Mouse (Mus musculus) CH12.LX (cell line): Measurements from ENCODE around the gene Rrp36. TPM values are rescaled to one million over a fixed set of nuclear protein-coding genes. Genes with fewer than 3 reads are reported as not detected.

Experiments used
- DNase-seq: peaks from one replicate; pipeline ENCODE4 v3.0.0-alpha.2; 2013; ENCODE audit errors: extremely low read depth
- H3K27ac ChIP-seq: 2 replicates; pipeline ENCODE4 v1.5.1; 2012; ENCODE audit warnings: low read depth, mild to moderate bottlenecking, control low read depth, moderate library complexity; ENCODE audit not compliant: insufficient read depth
- H3K27me3 ChIP-seq: replicated peaks from 2 replicates; pipeline ENCODE3; 2012; ENCODE audit warnings: inconsistent platforms
- H3K36me3 ChIP-seq, 2 experiments: replicated peaks in 1 of 2; 2 replicates each; pipeline versions ENCODE3 to v1.6.1; 2012; ENCODE audit warnings: inconsistent platforms in 1 of 2, low read length in 1 of 2, mild to moderate bottlenecking in 1 of 2, mixed read lengths in 1 of 2, moderate library complexity in 1 of 2; ENCODE audit not compliant: control insufficient read depth in 1 of 2, insufficient read depth in 1 of 2
- H3K4me1 ChIP-seq, 2 experiments: 2 replicates each; pipeline ENCODE4 v1.6.1; 2012; ENCODE audit warnings: inconsistent platforms in 1 of 2, moderate library complexity in 1 of 2; ENCODE audit not compliant: insufficient read depth in 2 of 2, control insufficient read depth in 1 of 2
- H3K4me2 ChIP-seq: 2 replicates; pipeline ENCODE4 v1.6.1; 2012; ENCODE audit warnings: low read depth, mild to moderate bottlenecking, control low read depth; ENCODE audit not compliant: poor library complexity, insufficient read depth, severe bottlenecking
- H3K4me3 ChIP-seq, 3 experiments: fragments of 150-350 bp in 1 of 3; sonication (generic) in 1 of 3; replicated peaks in 1 of 3; 2 replicates each; pipeline versions ENCODE3 to v1.5.1; 2011 to 2012; ENCODE audit warnings: low read depth in 2 of 3, low read length in 2 of 3, mild to moderate bottlenecking in 2 of 3, moderate library complexity in 2 of 3, control low read depth in 1 of 3, improper control_type of control experiment in 1 of 3, inconsistent platforms in 1 of 3, mixed read lengths in 1 of 3; ENCODE audit not compliant: poor library complexity in 1 of 3
- H3K79me2 ChIP-seq: replicated peaks from 2 replicates; pipeline ENCODE4 v1.6.1; 2012; ENCODE audit warnings: mild to moderate bottlenecking, moderate library complexity; ENCODE audit not compliant: control insufficient read depth, poor library complexity, insufficient read depth, severe bottlenecking; ENCODE audit errors: extremely low read depth
- H3K9ac ChIP-seq: 2 replicates; pipeline ENCODE4 v1.6.1; 2012; ENCODE audit warnings: low read depth, mild to moderate bottlenecking, control low read depth, moderate library complexity; ENCODE audit not compliant: insufficient read depth
- H3K9me3 ChIP-seq: replicated peaks from 2 replicates; pipeline ENCODE3; 2012; ENCODE audit warnings: low read length, inconsistent platforms, mixed read lengths
- BHLHE40 ChIP-seq: IDR thresholded peaks from 2 replicates; pipeline ENCODE4 v1.6.1; 2011; ENCODE audit warnings: mild to moderate bottlenecking, low read depth, low read length, improper control_type of control experiment
- CHD2 ChIP-seq: IDR thresholded peaks from 2 replicates; pipeline ENCODE4 v1.6.1; 2011; ENCODE audit warnings: low read length, improper control_type of control experiment
- CTCF ChIP-seq, 2 experiments: IDR thresholded peaks in 1 of 2; conservative IDR thresholded peaks in 1 of 2; 2 replicates each; pipeline ENCODE4 v1.5.1; 2011 to 2012; ENCODE audit warnings: low read depth in 2 of 2, low read length in 2 of 2, improper control_type of control experiment in 1 of 2, inconsistent platforms in 1 of 2, mild to moderate bottlenecking in 1 of 2, moderate library complexity in 1 of 2
- E2F4 ChIP-seq: IDR thresholded peaks from 2 replicates; pipeline ENCODE4 v1.6.1; 2011; ENCODE audit warnings: low read depth, low read length, improper control_type of control experiment; ENCODE audit not compliant: insufficient replicate concordance
- ELF1 ChIP-seq: IDR thresholded peaks from 2 replicates; pipeline ENCODE4 v1.6.1; 2014; ENCODE audit warnings: low read depth, mild to moderate bottlenecking, inconsistent platforms, low read length, improper control_type of control experiment
- HCFC1 ChIP-seq: IDR thresholded peaks from 2 replicates; pipeline ENCODE4 v1.6.1; 2012; ENCODE audit warnings: low read depth, mild to moderate bottlenecking, inconsistent platforms, low read length, improper control_type of control experiment
- JUND ChIP-seq: conservative IDR thresholded peaks from 2 replicates; pipeline ENCODE4 v1.6.1; 2011; ENCODE audit warnings: low read depth, low read length, improper control_type of control experiment
- MAFK ChIP-seq: IDR thresholded peaks from 2 replicates; pipeline ENCODE4 v1.6.1; 2011; ENCODE audit warnings: low read length, improper control_type of control experiment; ENCODE audit not compliant: insufficient replicate concordance
- MAX ChIP-seq: IDR thresholded peaks from 2 replicates; pipeline ENCODE4 v1.6.1; 2011; ENCODE audit warnings: low read length, improper control_type of control experiment
- MAZ ChIP-seq: IDR thresholded peaks from 2 replicates; pipeline ENCODE4 v1.6.1; 2012; ENCODE audit warnings: low read depth, mild to moderate bottlenecking, inconsistent platforms, low read length, improper control_type of control experiment, moderate library complexity
- MXI1 ChIP-seq: IDR thresholded peaks from 2 replicates; pipeline ENCODE4 v1.6.1; 2011; ENCODE audit warnings: mild to moderate bottlenecking, low read depth, low read length, improper control_type of control experiment
- NELFE ChIP-seq: IDR thresholded peaks from 2 replicates; pipeline ENCODE4 v1.6.1; 2011; ENCODE audit warnings: low read depth, low read length, improper control_type of control experiment
- RAD21 ChIP-seq: IDR thresholded peaks from 2 replicates; pipeline ENCODE4 v1.6.1; 2011; ENCODE audit warnings: low read depth, mild to moderate bottlenecking, low read length, improper control_type of control experiment, moderate library complexity
- SIN3A ChIP-seq: IDR thresholded peaks from 2 replicates; pipeline ENCODE4 v1.6.1; 2012; ENCODE audit warnings: low read length, improper control_type of control experiment, inconsistent platforms
- SMC3 ChIP-seq: IDR thresholded peaks from 2 replicates; pipeline ENCODE4 v1.6.1; 2011; ENCODE audit warnings: low read depth, low read length, improper control_type of control experiment
- TCF12 ChIP-seq: IDR thresholded peaks from 2 replicates; pipeline ENCODE4 v1.6.1; 2014; ENCODE audit warnings: low read depth, mild to moderate bottlenecking, inconsistent platforms, low read length, improper control_type of control experiment
- ZC3H11A ChIP-seq: IDR thresholded peaks from 2 replicates; pipeline ENCODE4 v1.6.1; 2012; ENCODE audit warnings: low read depth, mild to moderate bottlenecking, inconsistent platforms, low read length, improper control_type of control experiment
- ZKSCAN1 ChIP-seq: IDR thresholded peaks from 2 replicates; pipeline ENCODE4 v1.6.1; 2012; ENCODE audit warnings: low read depth, inconsistent platforms, low read length, improper control_type of control experiment, borderline replicate concordance
- ZMIZ1 ChIP-seq: IDR thresholded peaks from 2 replicates; pipeline ENCODE4 v1.6.1; 2012; ENCODE audit warnings: low read depth, mild to moderate bottlenecking, inconsistent platforms, low read length, improper control_type of control experiment
- dilution Hi-C: fragments of 300-500 bp; cut with MboI; formaldehyde crosslinking; loops from 2 replicates; pipeline ENCODE4 v1.14.3; 2020; ENCODE audit warnings: low sequenced_read_pairs; ENCODE audit not compliant: extremely low pct_unique_long_range_greater_than_20kb, extremely low pct_ligation_motif_present
- in situ Hi-C: fragments of 300-500 bp; cut with MboI; formaldehyde crosslinking; loops from 3 replicates; pipeline ENCODE4 v1.14.3; 2019; ENCODE audit warnings: low sequenced_read_pairs, low pct_ligation_motif_present, low pct_unique_long_range_greater_than_20kb, mixed read lengths
- polyA plus RNA-seq: library from polyadenylated mRNA; unstranded; fragments of >175 nt; gene quantifications from 2 replicates; pipeline ENCODE4 v1.2.1, GENCODE M21; 2012; ENCODE audit warnings: low read depth; ENCODE audit not compliant: insufficient read length
- total RNA-seq, 2 experiments: library from RNA; depleted of rRNA; stranded (reverse); fragments of 300-350 nt in 1 of 2; fragments of >200 nt in 1 of 2; gene quantifications; 2 replicates each; pipeline ENCODE4 v1.2.3; 2012 to 2014

Rrp36 gene
- total and polyA plus RNA-seq, 3 experiments, result 38.1 to 53.6 (median 46.1) TPM

DNA sequence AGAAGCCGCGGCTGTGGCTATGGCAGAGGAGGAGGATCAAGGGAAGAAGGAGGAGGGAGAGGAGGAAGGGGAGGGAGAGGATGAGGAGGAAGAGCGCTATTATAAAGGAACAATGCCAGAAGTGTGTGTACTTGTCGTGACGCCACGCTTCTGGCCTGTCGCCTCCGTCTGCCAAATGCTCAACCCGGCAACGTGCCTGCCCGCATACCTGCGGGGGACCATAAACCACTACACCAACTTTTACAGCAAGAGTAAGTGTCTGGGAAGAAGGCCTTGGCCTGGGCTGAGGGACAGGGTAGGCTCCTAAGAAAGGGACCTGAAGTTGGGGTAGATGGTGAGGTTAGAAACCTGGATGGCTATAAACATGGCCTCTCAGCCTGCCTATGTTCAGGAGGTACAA, 12.2 kb downstream of the Rrp36 start:
- peaks cover 0 to 9% of the 10 kb centered on the region in 2 experiments; a peak in 2 of 4 replicates for H3K4me1 ChIP-seq
- H3K36me3 ChIP-seq, result peaks cover 84 to 97% of the 10 kb centered on the region in 2 experiments
- no peak overlapping the region for H3K4me3 ChIP-seq
- H3K27ac ChIP-seq, result no peak overlapping the region
- no peak for TF ChIP-seq SMC3
- no peak for TF ChIP-seq MAX
- TF ChIP-seq E2F4, result no peak
- TF ChIP-seq BHLHE40, result no peak
- no peak for TF ChIP-seq MXI1
- TF ChIP-seq ZMIZ1, result no peak
- TF ChIP-seq ZC3H11A, result no peak
- no peak for TF ChIP-seq TCF12
- TF ChIP-seq MAFK, result no peak
- no peak for TF ChIP-seq CTCF (conservative IDR thresholded peaks at IDR 0.05 in 1 of 2, IDR thresholded peaks at IDR 0.05 in 1 of 2; ENCODE audit: low read depth in 2 of 2, low read length in 2 of 2)
- no peak for TF ChIP-seq HCFC1
- TF ChIP-seq ZKSCAN1, result no peak
- no peak for TF ChIP-seq ELF1
- no peak for TF ChIP-seq NELFE
- TF ChIP-seq SIN3A, result no peak
- no peak for TF ChIP-seq RAD21
- TF ChIP-seq MAZ, result no peak
- no peak for DNase-seq
- H3K9ac ChIP-seq, result no peak overlapping the region
- in situ Hi-C loops, result no loop called here
- dilution Hi-C loops, result no loop called here
- no peaks in the 10 kb centered on the region for H3K27me3 ChIP-seq
- H3K9me3 ChIP-seq, result no peaks in the 10 kb centered on the region
- no peaks in the 10 kb centered on the region for H3K79me2 ChIP-seq
- H3K4me2 ChIP-seq, result no peak overlapping the region

DNA sequence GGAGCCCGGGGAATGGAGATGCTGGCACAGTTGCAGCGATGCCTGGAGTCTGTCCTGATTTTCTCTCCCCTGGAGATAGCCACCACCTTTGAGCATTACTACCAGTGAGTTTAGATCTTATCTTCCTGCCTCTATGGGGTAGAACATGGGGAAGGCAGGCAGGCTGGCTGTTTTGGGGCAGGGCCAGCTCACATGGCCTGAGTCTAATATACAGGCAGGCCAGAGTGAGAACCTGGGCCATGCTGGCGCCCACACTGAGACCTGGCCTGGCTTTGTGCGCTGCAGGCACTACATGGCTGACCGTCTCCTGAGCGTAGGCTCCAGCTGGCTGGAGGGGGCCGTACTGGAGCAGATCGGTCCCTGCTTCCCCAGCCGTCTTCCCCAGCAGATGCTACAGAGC, 12.8 kb downstream of the Rrp36 start:
- Histone ChIP-seq H3K4me3 (no peak overlapping the region), H3K9ac (no peak overlapping the region), H3K9me3 (no peaks in the 10 kb centered on the region), H3K4me1 (peaks cover 0 to 3% of the 10 kb centered on the region in 2 experiments; a peak in 1 of 4 replicates)
- no peak for DNase-seq
- no peak for TF ChIP-seq JUND
- TF ChIP-seq CHD2, result no peak
- TF ChIP-seq, all 38 proteins: peak for 0
- H3K27me3 ChIP-seq, result no peaks in the 10 kb centered on the region
- no peaks in the 10 kb centered on the region for H3K79me2 ChIP-seq
- no peak overlapping the region for H3K27ac ChIP-seq
- H3K36me3 ChIP-seq, result peaks cover 90 to 97% of the 10 kb centered on the region in 2 experiments
- dilution Hi-C loops, result no loop called here
- H3K4me2 ChIP-seq, result no peak overlapping the region
- in situ Hi-C loops, result no loop called here
